Mouse (Mus musculus) frontal cortex, adult 2 months (tissue): ENCODE data around the gene Hnrnpl. TPM values are rescaled to one million over a fixed set of nuclear protein-coding genes. Genes with fewer than 3 reads are reported as not detected.

ENCODE experiments used
- DNase-seq, 2 experiments: peaks; one replicate each; pipeline ENCODE4 v3.0.0; 2022; ENCODE audit warnings: low spot score in 1 of 2; ENCODE audit errors: extremely low spot score in 1 of 2
- polyA plus RNA-seq: library from polyadenylated mRNA; depleted of rRNA; stranded (reverse); fragments of >200 nt; gene quantifications from 2 replicates; pipeline ENCODE4 v1.2.3, GENCODE M21; 2012

The Hnrnpl gene
- polyA plus RNA-seq, 1 experiment: 418 TPM

DNA sequence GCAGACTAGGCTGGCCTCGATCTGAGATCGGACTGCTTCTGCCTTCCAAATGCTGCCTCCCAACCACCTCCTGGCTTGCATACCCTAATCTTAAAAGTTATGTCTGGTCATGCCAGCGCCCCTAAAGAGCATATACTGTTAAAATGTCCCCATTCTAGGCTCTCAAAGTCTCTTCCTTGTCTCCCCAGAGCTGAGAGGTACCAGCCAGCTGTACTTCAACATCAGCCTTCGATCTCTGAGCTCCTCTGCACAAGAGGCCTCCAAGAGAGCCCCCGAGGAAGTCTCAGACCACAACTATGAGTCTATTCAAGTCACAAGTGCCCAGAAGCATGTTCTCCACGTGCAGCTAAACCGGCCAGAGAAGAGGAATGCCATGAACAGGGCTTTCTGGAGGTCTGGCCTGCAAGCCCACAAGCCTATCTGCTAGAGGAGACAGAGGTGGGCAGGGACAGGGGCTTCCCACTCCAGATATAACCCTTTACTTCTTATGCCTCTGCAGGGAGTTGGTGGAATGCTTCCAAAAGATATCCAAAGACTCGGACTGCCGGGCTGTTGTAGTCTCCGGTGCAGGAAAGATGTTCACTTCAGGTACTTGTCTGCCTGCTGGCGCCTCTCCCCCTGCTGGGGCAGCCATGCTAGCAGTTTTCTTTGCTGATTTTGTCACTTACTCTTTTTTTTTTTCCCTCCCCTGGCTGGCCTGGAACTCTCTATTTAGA lies 17.5 kb downstream of the Hnrnpl start:
- peak in 1 of 2 experiments; percentile 0 for DNase-seq

GRCm38 (mm10) chr7:28826402-28826772 lies 18.0 kb downstream of the Hnrnpl start:
- DNase-seq: no peak

- DNase-seq: peak in 1 of 2 experiments; percentile 88
These were observed 19.0 kb downstream of the Hnrnpl start for GRCm38 (mm10) chr7:28827338-28827737.

GRCm38 (mm10) chr7:28829821-28830220 lies 21.5 kb downstream of the Hnrnpl start:
- no peak for DNase-seq

GRCm38 (mm10) chr7:28830981-28831380 lies 22.6 kb downstream of the Hnrnpl start:
- no peak for DNase-seq

GRCm38 (mm10) chr7:28831411-28832125 lies 23.2 kb downstream of the Hnrnpl start:
- DNase-seq: peak in 1 of 2 experiments; percentile 0

- no peak for DNase-seq
These were observed 23.8 kb downstream of the Hnrnpl start for GRCm38 (mm10) chr7:28832137-28832536.

DNA sequence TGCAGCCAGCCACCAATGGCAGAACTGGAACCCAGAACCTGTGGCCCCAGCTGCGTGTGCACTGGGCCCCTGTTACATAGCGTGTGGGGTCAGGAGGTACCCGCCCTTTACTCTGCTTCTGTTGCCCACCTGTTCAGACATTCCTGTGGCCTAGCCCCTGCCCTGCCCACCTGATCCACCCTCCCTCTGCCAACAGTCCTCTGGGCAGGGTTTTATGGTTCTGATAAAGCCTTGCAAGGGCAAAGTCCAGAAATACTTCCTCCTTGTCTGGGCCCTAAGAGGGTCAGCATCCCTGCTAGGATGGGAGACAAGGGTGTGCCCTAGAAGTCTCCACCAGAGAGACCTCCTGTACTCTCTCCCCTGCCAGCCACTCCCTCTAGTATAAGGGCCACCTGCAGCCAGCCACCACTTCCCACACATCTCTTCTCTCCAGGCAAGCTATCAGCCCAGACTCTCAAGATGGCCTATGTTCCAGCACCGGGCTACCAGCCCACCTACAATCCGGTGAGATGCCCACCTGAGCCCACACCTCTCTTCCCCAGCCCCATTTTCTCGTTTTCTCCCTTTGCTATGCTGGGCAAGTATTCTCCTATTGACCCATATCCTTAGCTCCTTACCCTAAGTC lies 25.5 kb downstream of the Hnrnpl start, which contains the start of gene Lgals4:
TSS of gene Lgals4 (plus strand) at position 132 of the 625 bp plus-strand sequence.
- no peak for DNase-seq

DNA sequence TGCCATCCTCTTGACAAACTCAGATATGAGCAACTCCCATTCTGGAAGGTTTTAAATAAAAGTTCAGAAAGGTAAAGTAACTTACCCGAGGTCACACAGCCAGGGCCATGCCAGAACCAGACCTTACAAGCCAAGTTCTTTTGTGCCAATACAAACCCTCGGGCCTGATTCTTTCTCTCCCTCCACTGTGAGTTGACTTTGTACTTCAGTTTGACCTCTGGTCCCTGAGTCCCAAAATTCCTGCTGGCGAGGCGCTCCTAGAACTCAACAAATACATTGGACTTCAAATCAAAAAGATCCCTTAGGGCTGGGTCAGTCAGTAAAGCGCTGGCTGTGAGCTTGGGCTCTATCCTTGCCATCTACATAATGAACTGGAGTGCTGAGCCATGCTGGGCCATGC lies 28.6 kb downstream of the Hnrnpl start:
- no peak for DNase-seq

GRCm38 (mm10) chr7:28838331-28838730 lies 30.0 kb downstream of the Hnrnpl start:
- DNase-seq: no peak

GRCm38 (mm10) chr7:28847273-28847672 lies 38.9 kb downstream of the Hnrnpl start:
- no peak for DNase-seq

DNA sequence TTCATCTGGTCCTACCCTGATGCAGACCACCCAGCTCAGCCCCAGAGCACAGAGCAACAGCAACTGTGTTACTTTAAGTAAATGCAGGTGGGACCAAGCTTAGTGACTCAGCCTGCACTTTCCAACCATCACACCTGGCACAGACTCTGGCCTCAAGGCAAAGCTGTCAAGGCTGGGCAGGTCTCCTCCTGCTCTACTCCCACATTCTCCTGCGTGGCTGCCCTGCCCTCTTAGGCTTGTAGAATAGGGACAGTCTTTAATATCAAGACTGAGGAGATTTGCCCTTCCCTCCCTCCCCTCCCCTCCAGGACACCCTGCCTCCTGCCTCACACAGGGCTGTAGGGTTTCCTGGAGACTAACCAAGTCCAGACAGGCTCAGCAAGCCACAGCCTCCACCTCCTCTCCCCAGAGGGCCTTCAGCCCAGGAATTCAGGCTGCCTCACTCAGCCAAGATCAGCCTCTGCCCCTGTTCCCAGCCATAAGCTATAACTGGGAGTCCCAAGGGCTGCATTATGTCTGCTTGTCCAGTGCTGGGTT lies 41.4 kb downstream of the Hnrnpl start:
- no peak for DNase-seq

GRCm38 (mm10) chr7:28850642-28851041 lies 42.3 kb downstream of the Hnrnpl start:
- DNase-seq: no peak

- DNase-seq: no peak
These were observed 51.6 kb downstream of the Hnrnpl start for GRCm38 (mm10) chr7:28859953-28860352.

DNA sequence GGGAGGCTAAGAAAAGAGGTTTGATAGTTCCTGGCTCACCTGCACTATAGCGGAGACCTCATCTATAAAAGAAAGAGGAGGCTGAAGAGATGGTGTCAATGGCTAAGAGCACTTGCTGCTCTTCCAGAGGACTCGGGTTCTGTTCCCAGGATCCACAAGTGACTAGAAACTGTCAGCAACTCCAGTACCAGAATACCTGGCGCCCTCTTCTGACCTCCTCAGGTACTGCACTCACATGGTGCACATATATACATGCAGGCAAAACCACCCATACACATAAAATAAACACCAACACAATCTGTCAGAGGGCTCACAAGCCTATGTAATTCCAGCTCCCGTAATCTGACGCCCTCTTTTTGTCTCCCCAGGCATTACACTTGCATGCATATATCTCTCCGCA lies 52.6 kb downstream of the Hnrnpl start:
- DNase-seq: no peak

DNA sequence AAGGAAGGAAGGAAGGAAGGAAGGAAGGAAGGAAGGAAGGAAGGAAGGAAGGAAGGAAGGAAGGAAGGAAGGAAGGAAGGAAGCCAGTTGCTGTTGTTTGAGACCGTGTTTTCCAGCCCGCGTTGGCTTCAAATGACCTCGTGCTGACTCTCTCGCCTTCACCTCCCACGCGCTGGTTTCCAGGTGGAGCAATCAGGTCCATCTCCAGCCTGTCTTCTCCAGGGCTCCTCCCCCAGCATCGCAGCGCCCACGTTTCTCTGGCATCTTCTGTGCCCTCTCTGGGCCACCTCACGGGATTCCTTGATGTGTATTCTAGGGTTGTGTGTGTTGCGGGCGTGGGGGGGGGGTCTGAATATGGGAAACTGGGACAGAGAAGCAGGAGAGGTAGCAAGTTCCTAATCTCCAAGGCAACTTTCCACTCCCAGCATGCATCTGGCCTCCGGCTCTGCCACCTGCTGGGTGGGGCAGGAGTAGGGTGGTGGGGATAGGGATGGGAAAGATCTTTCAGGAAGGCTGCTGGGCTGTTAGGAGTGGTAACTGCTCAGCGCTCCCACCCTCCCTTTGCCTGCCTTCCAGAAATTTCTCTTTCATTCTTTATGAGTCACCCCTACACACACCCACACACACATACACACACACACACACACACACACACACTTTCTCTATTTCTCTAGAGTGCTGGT lies 54.6 kb downstream of the Hnrnpl start:
- DNase-seq: peak; percentile 57 to 77

GRCm38 (mm10) chr7:28863540-28863939 lies 55.2 kb downstream of the Hnrnpl start, which contains the start of gene Lgals7:
TSS of gene Lgals7 (plus strand) at chr7:28863853.
- DNase-seq: no peak

GRCm38 (mm10) chr7:28864288-28864750 lies 56.0 kb downstream of the Hnrnpl start:
- no peak for DNase-seq

GRCm38 (mm10) chr7:28865481-28866300 lies 57.4 kb downstream of the Hnrnpl start:
- DNase-seq: peak; percentile 69 to 91
